Mouse (Mus musculus): ENCODE data around the gene Sec62. TPM values are rescaled to one million over a fixed set of nuclear protein-coding genes. Genes with fewer than 3 reads are reported as not detected.

Sec62 gene
- polyA plus RNA-seq, 1 experiment = 19.5 TPM

- Histone ChIP-seq H3K4me3 (replicated peaks) (no peak overlapping the region), H3K27me3 (replicated peaks) (peaks cover 9% of the 10 kb centered on the region)
These were observed 68.0 kb downstream of the Sec62 start for GRCm38 (mm10) chr3:30860705-30861104.

GRCm38 (mm10) chr3:30863712-30864435, 71.2 kb downstream of the Sec62 start:
- Histone ChIP-seq H3K4me1 (peaks cover 13% of the 10 kb centered on the region), H3K27me3 (replicated peaks) (peaks cover 4% of the 10 kb centered on the region), H3K9me3 (no peaks in the 10 kb centered on the region), H3K36me3 (replicated peaks; ENCODE audit: low read length) (no peaks in the 10 kb centered on the region), H3K4me3 (replicated peaks) (no peak overlapping the region)
- TF ChIP-seq GATA1 (IDR thresholded peaks at IDR 0.05; ENCODE audit: borderline replicate concordance, low read length) (no peak), FLI1 (IDR thresholded peaks at IDR 0.05; ENCODE audit: low read length) (no peak)

More at GRCm38 (mm10) chr3:30860705-30861104, 68.0 kb downstream of the Sec62 start:
- H3K36me3 ChIP-seq (replicated peaks; ENCODE audit: low read length) = no peaks in the 10 kb centered on the region
- peaks cover 22% of the 10 kb centered on the region for H3K4me1 ChIP-seq
- TF ChIP-seq FLI1 (IDR thresholded peaks at IDR 0.05; ENCODE audit: low read length) = no peak
- no peak for TF ChIP-seq GATA1 (IDR thresholded peaks at IDR 0.05; ENCODE audit: borderline replicate concordance, low read length)
- H3K9me3 ChIP-seq = no peaks in the 10 kb centered on the region

GRCm38 (mm10) chr3:30864640-30865039, 72.0 kb downstream of the Sec62 start:
- TF ChIP-seq FLI1 (IDR thresholded peaks at IDR 0.05; ENCODE audit: low read length) (no peak), GATA1 (IDR thresholded peaks at IDR 0.05; ENCODE audit: borderline replicate concordance, low read length) (no peak)
- Histone ChIP-seq H3K9me3 (no peaks in the 10 kb centered on the region), H3K4me1 (peaks cover 13% of the 10 kb centered on the region), H3K36me3 (replicated peaks; ENCODE audit: low read length) (no peaks in the 10 kb centered on the region), H3K4me3 (replicated peaks) (no peak overlapping the region), H3K27me3 (replicated peaks) (peaks cover 4% of the 10 kb centered on the region)

GRCm38 (mm10) chr3:30868176-30868575, 75.5 kb downstream of the Sec62 start:
- no peaks in the 10 kb centered on the region for H3K36me3 ChIP-seq (replicated peaks; ENCODE audit: low read length)
- TF ChIP-seq FLI1 (IDR thresholded peaks at IDR 0.05; ENCODE audit: low read length) = no peak
- no peak for TF ChIP-seq GATA1 (IDR thresholded peaks at IDR 0.05; ENCODE audit: borderline replicate concordance, low read length)
- H3K9me3 ChIP-seq = no peaks in the 10 kb centered on the region
- peaks cover 13% of the 10 kb centered on the region for H3K4me1 ChIP-seq
- H3K27me3 ChIP-seq (replicated peaks) = peaks cover 4% of the 10 kb centered on the region
- H3K4me3 ChIP-seq (replicated peaks) = no peak overlapping the region

GRCm38 (mm10) chr3:30868625-30869024, 76.0 kb downstream of the Sec62 start:
- no peaks in the 10 kb centered on the region for H3K9me3 ChIP-seq
- H3K4me1 ChIP-seq = peaks cover 10% of the 10 kb centered on the region
- TF ChIP-seq FLI1 (IDR thresholded peaks at IDR 0.05; ENCODE audit: low read length) (no peak), GATA1 (IDR thresholded peaks at IDR 0.05; ENCODE audit: borderline replicate concordance, low read length) (no peak)
- no peaks in the 10 kb centered on the region for H3K36me3 ChIP-seq (replicated peaks; ENCODE audit: low read length)
- no peak overlapping the region for H3K4me3 ChIP-seq (replicated peaks)
- H3K27me3 ChIP-seq (replicated peaks) = peaks cover 4% of the 10 kb centered on the region

- no peak for TF ChIP-seq GATA1 (IDR thresholded peaks at IDR 0.05; ENCODE audit: borderline replicate concordance, low read length)
- TF ChIP-seq FLI1 (IDR thresholded peaks at IDR 0.05; ENCODE audit: low read length) = no peak
- no peak overlapping the region for H3K4me3 ChIP-seq (replicated peaks)
- H3K9me3 ChIP-seq = no peaks in the 10 kb centered on the region
- H3K27me3 ChIP-seq (replicated peaks) = peaks cover 4% of the 10 kb centered on the region
- H3K4me1 ChIP-seq = no peaks in the 10 kb centered on the region; the same call in 1 of the 2 replicates
- H3K36me3 ChIP-seq (replicated peaks; ENCODE audit: low read length) = no peaks in the 10 kb centered on the region
These were observed 77.3 kb downstream of the Sec62 start for GRCm38 (mm10) chr3:30869995-30870394.

Other genes starting within 250 kb of the Sec62 start
- not detected in 2 replicates for gene Mecom, start 244.9 kb upstream of the Sec62 start, polyA plus RNA-seq (2012; ENCODE audit: insufficient read depth, low replicate concordance)
- not detected in 2 replicates for gene Actrt3, start 192.9 kb upstream of the Sec62 start, polyA plus RNA-seq (2012; ENCODE audit: insufficient read depth, low replicate concordance)
- 0.15 and 0.45 TPM in 2 replicates for gene Mynn, start 190.8 kb upstream of the Sec62 start, polyA plus RNA-seq (2012; ENCODE audit: insufficient read depth, low replicate concordance)
- gene Lrriq4, start 148.4 kb upstream of the Sec62 start, polyA plus RNA-seq (2012; ENCODE audit: insufficient read depth, low replicate concordance) = not detected in 2 replicates
- gene Lrrc34, start 145.0 kb upstream of the Sec62 start, polyA plus RNA-seq (2012; ENCODE audit: insufficient read depth, low replicate concordance) = not detected in 2 replicates
- not detected in 2 replicates for gene Lrrc31, start 93.0 kb upstream of the Sec62 start, polyA plus RNA-seq (2012; ENCODE audit: insufficient read depth, low replicate concordance)
- not detected in 2 replicates for gene Samd7, start 46.6 kb upstream of the Sec62 start, polyA plus RNA-seq (2012; ENCODE audit: insufficient read depth, low replicate concordance)
- not detected in 2 replicates for gene Gpr160, start 63.1 kb downstream of the Sec62 start, polyA plus RNA-seq (2012; ENCODE audit: insufficient read depth, low replicate concordance)
- gene Phc3, start 176.5 kb downstream of the Sec62 start, polyA plus RNA-seq (2012; ENCODE audit: insufficient read depth, low replicate concordance) = 0.60 and 0.92 TPM in 2 replicates
- gene Prkci, start 202.9 kb downstream of the Sec62 start, polyA plus RNA-seq (2012; ENCODE audit: insufficient read depth, low replicate concordance) = 1.0 TPM in 1 of 2 replicates, not detected in the other